Comparison of ENCODE assay signal across 7 mouse cellular contexts in the genomic region with DNA sequence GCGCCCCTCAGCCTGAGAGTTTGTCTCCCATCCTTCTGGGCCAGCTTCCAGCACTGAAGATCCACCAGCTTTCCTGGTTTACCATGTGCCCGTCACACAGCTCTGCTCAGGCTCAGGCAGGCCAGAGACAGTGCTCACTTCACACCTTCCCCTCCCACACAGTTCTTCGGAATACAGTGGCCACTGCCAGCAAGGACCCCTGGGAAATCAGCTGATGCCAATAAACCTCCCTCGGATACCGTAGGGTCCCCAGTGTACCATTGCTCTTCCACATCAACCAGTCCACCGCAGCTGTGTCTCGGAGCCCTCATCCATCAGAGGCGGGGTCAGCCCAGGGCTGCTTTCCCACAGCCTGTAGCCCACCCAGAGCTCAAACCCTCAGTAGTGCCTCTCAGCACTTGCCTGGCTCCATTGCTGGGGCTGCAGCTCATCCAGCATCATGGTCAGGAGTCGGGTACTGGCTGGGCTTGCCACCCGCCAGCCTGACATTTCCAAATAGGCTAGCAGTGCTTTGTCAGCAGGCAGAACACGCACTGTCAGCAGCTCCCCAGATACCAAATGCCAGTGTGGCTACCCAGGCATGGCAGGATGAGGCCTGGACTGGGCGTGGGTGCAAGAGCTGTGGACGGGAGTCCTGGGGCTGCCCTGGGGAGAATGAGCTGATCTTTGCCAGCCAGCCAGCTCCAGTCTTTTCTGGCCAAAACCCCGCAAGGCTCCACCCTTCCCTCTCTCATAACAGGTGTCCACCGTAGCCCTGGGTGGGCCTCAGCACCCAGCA. TPM values are rescaled to one million over a fixed set of nuclear protein-coding genes. Genes with fewer than 3 reads are reported as not detected.
DNase-seq lines count a peak whose midpoint lies in the region; ATAC-seq and TF ChIP-seq lines count a peak whose summit lies in the region.

No protein-coding gene starts in this region.

- H3K4me2 ChIP-seq in hindbrain, embryonic 12.5 days (replicated peaks), result no peak overlapping the region
- no peak overlapping the region; the same call in 1 of the 2 replicates for H3K4me2 ChIP-seq in limb, embryonic 13.5 days (replicated peaks)

- no peaks in the 10 kb centered on the region for H3K9me3 ChIP-seq in hindbrain, embryonic 12.5 days (replicated peaks)
- H3K9me3 ChIP-seq in limb, embryonic 13.5 days, result no peaks in the 10 kb centered on the region

- H3K79me3 ChIP-seq in C2C12 (ENCODE audit: low read depth), result no peaks in the 10 kb centered on the region

- peak; percentile 79 for ATAC-seq in hindbrain, embryonic 12.5 days (ENCODE audit: low FRiP score)
- peak; percentile 42; the same call in 1 of the 2 replicates for ATAC-seq in limb, embryonic 13.5 days (ENCODE audit: low FRiP score, low read depth)

- 64% methylated on average over 15 of the region's 15 CpGs for WGBS in hindbrain, embryonic 12.5 days
- 51% methylated on average over 15 of the region's 15 CpGs for WGBS in limb, embryonic 13.5 days

- no peak overlapping the region for H3K4me3 ChIP-seq in C2C12 (ENCODE audit: insufficient read depth, poor library complexity, severe bottlenecking)
- no peak overlapping the region for H3K4me3 ChIP-seq in hindbrain, embryonic 12.5 days
- no peak overlapping the region for H3K4me3 ChIP-seq in limb, embryonic 13.5 days

- H3K4me1 ChIP-seq in hindbrain, embryonic 12.5 days, result peaks cover 37% of the 10 kb centered on the region
- H3K4me1 ChIP-seq in limb, embryonic 13.5 days, result peaks cover 48% of the 10 kb centered on the region

- DNase-seq in Muller cell, postnatal 12 days (ENCODE audit: inconsistent ontology term), result peak; percentile 57
- DNase-seq in spleen, postnatal 14 days (ENCODE audit: low spot score in 2 of 2), result no peak
- DNase-seq in adrenal gland, postnatal 36 days, result no peak
- DNase-seq in urinary bladder, adult 2 months (ENCODE audit: low spot score), result no peak

- H3K9ac ChIP-seq in hindbrain, embryonic 12.5 days, result no peak overlapping the region
- H3K9ac ChIP-seq in limb, embryonic 13.5 days, result peak overlapping the region; percentile 31; the same call in 1 of the 2 replicates

- H3K79me2 ChIP-seq in C2C12 (ENCODE audit: control insufficient read depth, insufficient read depth), result no peaks in the 10 kb centered on the region

- no peaks in the 10 kb centered on the region for H3K27me3 ChIP-seq in C2C12 (ENCODE audit: control insufficient read depth, insufficient read depth, insufficient read length)
- H3K27me3 ChIP-seq in hindbrain, embryonic 12.5 days, result no peaks in the 10 kb centered on the region
- H3K27me3 ChIP-seq in limb, embryonic 13.5 days, result peaks cover 60% of the 10 kb centered on the region

- H3K27ac ChIP-seq in hindbrain, embryonic 12.5 days, result peak overlapping the region; percentile 64
- no peak overlapping the region for H3K27ac ChIP-seq in limb, embryonic 13.5 days

- TF ChIP-seq CTCF in C2C12 (IDR thresholded peaks at IDR 0.05; ENCODE audit: control insufficient read depth, insufficient read depth, insufficient read length), result no peak

- peak overlapping the region; percentile 36 for H3ac ChIP-seq in C2C12 (ENCODE audit: control insufficient read depth, insufficient read length, low read depth)

- H3K36me3 ChIP-seq in C2C12 (ENCODE audit: control insufficient read depth, insufficient read depth), result no peaks in the 10 kb centered on the region
- no peaks in the 10 kb centered on the region for H3K36me3 ChIP-seq in hindbrain, embryonic 12.5 days
- H3K36me3 ChIP-seq in limb, embryonic 13.5 days, result no peaks in the 10 kb centered on the region

TF ChIP-seq in C2C12, 6 proteins besides CTCF, POLR2A, EP300 and RAD21:
- TF ChIP-seq MYOD1 (IDR thresholded peaks at IDR 0.05; ENCODE audit: control insufficient read depth, insufficient read length, low read depth) (no peak), FOSL1 (IDR thresholded peaks at IDR 0.05; ENCODE audit: insufficient read depth, low read length, poor library complexity, severe bottlenecking) (no peak), MAX (IDR thresholded peaks at IDR 0.05) (no peak), CEBPB (IDR thresholded peaks at IDR 0.05; ENCODE audit: low read depth) (no peak), MYOG (IDR thresholded peaks at IDR 0.05; ENCODE audit: control insufficient read depth, extremely low read depth, insufficient read length) (no peak)

RNA-seq across cellular contexts. Expression of gene Ccdc188, which starts 23.3 kb away (rescaled TPM):
- polyA plus RNA-seq in C2C12 (2012; fragmentation: generic; extraction: Trizol), result 0.04 TPM
- polyA plus RNA-seq in hindbrain, embryonic 12.5 days (2016; fragmentation: Nextera tagmentation; extraction: Ambion mirVana), result not detected in 2 replicates
- polyA plus RNA-seq in limb, embryonic 13.5 days (2015; fragmentation: Nextera tagmentation; extraction: Ambion mirVana), result not detected in 2 replicates
- not detected for total RNA-seq in adrenal gland, postnatal 36 days (2021)
- not detected in 2 replicates for polyA plus RNA-seq in urinary bladder, adult 2 months (2012; rRNA removed)

RNA-seq across cellular contexts. Expression of gene Zdhhc8, which starts 40.5 kb away (rescaled TPM):
- 37.4 TPM for polyA plus RNA-seq in C2C12 (2012; fragmentation: generic; extraction: Trizol)
- polyA plus RNA-seq in hindbrain, embryonic 12.5 days (2016; fragmentation: Nextera tagmentation; extraction: Ambion mirVana), result 19.4 TPM in 2 replicates
- polyA plus RNA-seq in limb, embryonic 13.5 days (2015; fragmentation: Nextera tagmentation; extraction: Ambion mirVana), result 18.7 and 21.2 TPM in 2 replicates
- 10 to 100 TPM; 20.2 to 23.1 TPM for total RNA-seq in adrenal gland, postnatal 36 days (2021)
- polyA plus RNA-seq in urinary bladder, adult 2 months (2012; rRNA removed), result 27.3 and 35.1 TPM in 2 replicates

RNA-seq across cellular contexts. Expression of gene Trmt2a, which starts 54.1 kb away (rescaled TPM):
- 79.2 TPM for polyA plus RNA-seq in C2C12 (2012; fragmentation: generic; extraction: Trizol)
- 99.6 and 102 TPM in 2 replicates for polyA plus RNA-seq in hindbrain, embryonic 12.5 days (2016; fragmentation: Nextera tagmentation; extraction: Ambion mirVana)
- polyA plus RNA-seq in limb, embryonic 13.5 days (2015; fragmentation: Nextera tagmentation; extraction: Ambion mirVana), result 111 and 113 TPM in 2 replicates
- 10 to 100 TPM; 46.5 to 47.1 TPM for total RNA-seq in adrenal gland, postnatal 36 days (2021)
- 55.6 and 56.7 TPM in 2 replicates for polyA plus RNA-seq in urinary bladder, adult 2 months (2012; rRNA removed)

RNA-seq across cellular contexts. Expression of gene Ranbp1, which starts 54.1 kb away (rescaled TPM):
- 422 TPM for polyA plus RNA-seq in C2C12 (2012; fragmentation: generic; extraction: Trizol)
- polyA plus RNA-seq in hindbrain, embryonic 12.5 days (2016; fragmentation: Nextera tagmentation; extraction: Ambion mirVana), result 675 and 701 TPM in 2 replicates
- polyA plus RNA-seq in limb, embryonic 13.5 days (2015; fragmentation: Nextera tagmentation; extraction: Ambion mirVana), result 641 and 645 TPM in 2 replicates
- total RNA-seq in adrenal gland, postnatal 36 days (2021), result 100 to 1,000 TPM; 137 to 164 TPM
- 88.4 and 90.6 TPM in 2 replicates for polyA plus RNA-seq in urinary bladder, adult 2 months (2012; rRNA removed)
